Mouse (Mus musculus) kidney, adult 2 months (tissue): ENCODE results near the gene 4930519G04Rik. TPM values are rescaled to one million over a fixed set of nuclear protein-coding genes. Genes with fewer than 3 reads are reported as not detected.
"Not testable (repeated sequence)": the region's sequence is repeated elsewhere in the genome, so short reads cannot be mapped to it uniquely, and the experiment has no call there.

ENCODE experiments used
- DNase-seq: peaks from one replicate; pipeline ENCODE4 v3.0.0; 2021
- H3K27ac ChIP-seq: fragments of 200-500 bp; 2 replicates; pipeline ENCODE4 v1.5.1; 2012; ENCODE audit warnings: low read depth, low read length, control low read depth, inconsistent platforms; ENCODE audit not compliant: insufficient read depth
- H3K27me3 ChIP-seq: fragments of 200-500 bp; replicated peaks from 2 replicates; pipeline ENCODE4 v1.6.1; 2012; ENCODE audit warnings: mild to moderate bottlenecking, moderate library complexity, low read length, inconsistent platforms; ENCODE audit not compliant: control insufficient read depth, insufficient read depth
- H3K36me3 ChIP-seq: fragments of 200-500 bp; 2 replicates; pipeline ENCODE4 v1.6.1; 2012; ENCODE audit warnings: mild to moderate bottlenecking, moderate library complexity, low read length, inconsistent platforms; ENCODE audit not compliant: control insufficient read depth, insufficient read depth
- H3K4me1 ChIP-seq: fragments of 200-500 bp; 2 replicates; pipeline ENCODE4 v1.6.1; 2011; ENCODE audit warnings: low read length; ENCODE audit not compliant: control insufficient read depth, insufficient read depth
- H3K4me3 ChIP-seq: fragments of 200-500 bp; 2 replicates; pipeline ENCODE4 v1.5.1; 2011; ENCODE audit warnings: mild to moderate bottlenecking, low read depth, low read length, control low read depth; ENCODE audit not compliant: insufficient read depth
- CTCF ChIP-seq: fragments of 200-500 bp; conservative IDR thresholded peaks from 2 replicates; pipeline ENCODE4 v1.5.1; 2011; ENCODE audit warnings: low read depth, mild to moderate bottlenecking, control low read depth, low read length, moderate library complexity, mixed read lengths; ENCODE audit not compliant: insufficient read depth, insufficient read length
- POLR2A ChIP-seq: fragments of 200-500 bp; IDR thresholded peaks from one replicate; pipeline ENCODE4 v1.6.1; 2011; ENCODE audit warnings: low read depth, low read length, control low read depth
- WGBS: fragments of 180-500 bp; shearing (Covaris S2); methylation state at CpG from one replicate; pipeline ENCODE4 v1.1.7; 2018; 5-methylcytosine and 5-hydroxymethylcytosine counted together
- polyA plus RNA-seq: library from polyadenylated mRNA; depleted of rRNA; stranded (reverse); fragments of >200 nt; gene quantifications from 2 replicates; pipeline ENCODE4 v1.2.3, GENCODE M21; 2012

The 4930519G04Rik gene
- polyA plus RNA-seq, 1 experiment = not detected

GRCm38 (mm10) chr5:114875858-114876257 lies 22.4 kb downstream of the 4930519G04Rik start:
- TF ChIP-seq POLR2A (no peak), CTCF (peak; percentile 64)
- peak; percentile 33 for DNase-seq
- no peaks in the 10 kb centered on the region for H3K36me3 ChIP-seq
- 40% methylated on average over 6 of the region's 6 CpGs for WGBS
- H3K27me3 ChIP-seq = no peaks in the 10 kb centered on the region
- H3K27ac ChIP-seq = no peak overlapping the region
- no peak overlapping the region for H3K4me3 ChIP-seq
- H3K4me1 ChIP-seq = no peaks in the 10 kb centered on the region

DNA sequence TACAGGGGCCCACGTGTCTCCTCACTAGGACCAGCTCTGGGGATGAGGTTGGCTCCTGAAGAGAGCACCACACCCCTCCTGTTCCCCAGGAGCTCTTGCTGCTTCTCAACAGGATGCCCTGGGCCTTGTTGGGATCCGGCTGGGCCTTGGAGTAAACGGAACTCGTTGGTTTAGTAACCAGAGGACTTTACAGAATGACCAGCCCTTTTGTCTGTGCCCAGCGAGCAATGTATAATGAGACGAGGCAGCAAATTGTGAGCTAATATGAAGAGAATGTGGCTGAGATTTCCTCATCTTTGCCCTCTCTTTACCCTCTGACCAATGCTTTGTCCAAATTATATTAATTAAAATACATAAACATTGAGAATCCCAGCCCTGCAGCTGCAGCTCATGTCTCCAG lies 22.9 kb downstream of the 4930519G04Rik start:
- 61% methylated on average over 6 of the region's 6 CpGs for WGBS
- Histone ChIP-seq H3K27me3 (no peaks in the 10 kb centered on the region), H3K36me3 (no peaks in the 10 kb centered on the region), H3K4me1 (no peaks in the 10 kb centered on the region), H3K4me3 (no peak overlapping the region), H3K27ac (no peak overlapping the region)
- no peak for DNase-seq
- TF ChIP-seq POLR2A (no peak), CTCF (no peak)

- no peak for DNase-seq
- WGBS = 72% methylated on average over 7 of the region's 7 CpGs
- Histone ChIP-seq H3K4me1 (no peaks in the 10 kb centered on the region), H3K27me3 (no peaks in the 10 kb centered on the region), H3K36me3 (no peaks in the 10 kb centered on the region), H3K27ac (no peak overlapping the region), H3K4me3 (no peak overlapping the region)
- TF ChIP-seq CTCF (no peak), POLR2A (no peak)
Measured at GRCm38 (mm10) chr5:114877487-114877886, 24.0 kb downstream of the 4930519G04Rik start.

- no peak overlapping the region for H3K4me3 ChIP-seq
- TF ChIP-seq POLR2A (no peak), CTCF (no peak)
- DNase-seq = no peak
- no peaks in the 10 kb centered on the region for H3K36me3 ChIP-seq
- H3K27me3 ChIP-seq = no peaks in the 10 kb centered on the region
- H3K27ac ChIP-seq = no peak overlapping the region
- H3K4me1 ChIP-seq = no peaks in the 10 kb centered on the region
- 64% methylated on average over 13 of the region's 13 CpGs for WGBS
Measured at GRCm38 (mm10) chr5:114879399-114879798, 25.9 kb downstream of the 4930519G04Rik start.

DNA sequence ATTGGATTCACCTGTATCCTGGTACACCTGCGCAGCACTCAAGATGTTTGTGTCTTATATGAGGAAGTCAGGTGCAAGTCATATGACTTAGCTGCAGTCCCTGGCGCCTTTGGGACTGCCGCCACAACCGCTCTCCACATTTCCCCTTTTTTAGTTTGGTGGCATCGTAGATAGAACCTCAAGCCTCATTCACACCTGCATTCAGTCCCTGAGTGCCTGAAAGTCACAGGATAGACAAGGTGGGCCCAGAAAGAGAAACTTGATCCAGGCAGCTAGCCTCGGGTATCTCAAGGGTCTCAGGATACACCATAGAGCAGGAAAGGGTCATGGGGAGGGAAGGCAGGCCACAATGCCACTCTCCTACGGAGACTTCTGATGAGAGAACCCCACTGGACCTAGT lies 28.9 kb downstream of the 4930519G04Rik start:
- H3K36me3 ChIP-seq, H3K4me3 ChIP-seq, H3K27me3 ChIP-seq, H3K4me1 ChIP-seq, H3K27ac ChIP-seq, DNase-seq: not testable (repeated sequence)
- 85% methylated on average over 6 of the region's 7 CpGs for WGBS

DNA sequence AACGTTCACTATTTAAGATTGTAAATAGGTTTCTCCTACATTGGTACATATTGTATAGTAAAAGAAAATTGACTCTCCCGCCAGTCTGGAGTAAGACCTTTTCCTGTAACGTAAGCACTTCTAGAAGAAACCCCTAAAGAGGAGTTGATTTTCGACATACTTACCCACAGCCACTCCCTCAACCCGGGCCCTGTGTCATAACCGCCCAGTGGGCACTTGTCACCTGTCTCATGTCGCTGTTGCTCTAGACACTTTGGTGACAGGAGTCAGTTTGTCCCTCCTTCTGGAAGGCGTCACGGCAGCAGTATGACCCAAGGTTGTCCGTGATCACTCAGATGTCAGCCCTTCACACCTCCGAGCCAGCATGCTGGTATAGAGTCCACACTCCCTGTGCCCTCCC lies 29.6 kb downstream of the 4930519G04Rik start:
- WGBS = 84% methylated on average over 11 of the region's 11 CpGs
- Histone ChIP-seq H3K27me3 (no peaks in the 10 kb centered on the region), H3K36me3 (no peaks in the 10 kb centered on the region), H3K4me3 (no peak overlapping the region), H3K4me1 (no peaks in the 10 kb centered on the region), H3K27ac (no peak overlapping the region)
- DNase-seq = no peak
- no peak for TF ChIP-seq POLR2A
- no peak for TF ChIP-seq CTCF

- Histone ChIP-seq H3K4me3 (no peak overlapping the region), H3K4me1 (no peaks in the 10 kb centered on the region), H3K27ac (0 out of 2 replicates have a peak overlapping the region, but pooled peaks have one; percentile 42), H3K36me3 (no peaks in the 10 kb centered on the region), H3K27me3 (no peaks in the 10 kb centered on the region)
- WGBS = 61% methylated on average over 6 of the region's 6 CpGs
- DNase-seq = no peak
- no peak for TF ChIP-seq POLR2A
- no peak for TF ChIP-seq CTCF
Measured at GRCm38 (mm10) chr5:114886801-114887200, 33.3 kb downstream of the 4930519G04Rik start.

GRCm38 (mm10) chr5:114888995-114889394 lies 35.5 kb downstream of the 4930519G04Rik start:
- Histone ChIP-seq H3K27me3 (no peaks in the 10 kb centered on the region), H3K4me3 (no peak overlapping the region), H3K27ac (no peak overlapping the region), H3K36me3 (no peaks in the 10 kb centered on the region), H3K4me1 (no peaks in the 10 kb centered on the region)
- DNase-seq = no peak
- 94% methylated on average over 2 of the region's 2 CpGs for WGBS
- TF ChIP-seq CTCF (no peak), POLR2A (no peak)
